Comparison of ENCODE assay signal across 8 mouse cellular contexts in genomic region chr5:24164789-24165445, GRCm38 (mm10). TPM values are rescaled to one million over a fixed set of nuclear protein-coding genes. Genes with fewer than 3 reads are reported as not detected.
A peak's percentile ranks its signal among the peaks of the same experiment; 100 is the strongest.
DNase-seq lines count a peak whose midpoint lies in the region; ATAC-seq and TF ChIP-seq lines count a peak whose summit lies in the region.

Gene Nupl2, plus strand, starts transcription at chr5:24164963.

- no peaks in the 10 kb centered on the region for H3K27me3 ChIP-seq in forebrain, embryonic 10.5 days (ENCODE audit: poor library complexity, severe bottlenecking)
- no peaks in the 10 kb centered on the region for H3K27me3 ChIP-seq in heart, embryonic 15.5 days
- no peaks in the 10 kb centered on the region for H3K27me3 ChIP-seq in liver, embryonic 14.5 days (ENCODE audit: control insufficient read depth, insufficient read depth, low read length)
- H3K27me3 ChIP-seq in neural tube, embryonic 11.5 days (ENCODE audit: control insufficient read depth, insufficient read depth, low read length) = no peaks in the 10 kb centered on the region
- no peaks in the 10 kb centered on the region for H3K27me3 ChIP-seq in stomach, postnatal 0 days (ENCODE audit: control insufficient read depth, insufficient read depth, low read length)

- peaks cover 18% of the 10 kb centered on the region for H3K4me1 ChIP-seq in forebrain, embryonic 10.5 days
- H3K4me1 ChIP-seq in heart, embryonic 15.5 days (replicated peaks) = peaks cover 9% of the 10 kb centered on the region
- peaks cover 0 to 3% of the 10 kb centered on the region in 2 experiments; a peak in 1 of 4 replicates for H3K4me1 ChIP-seq in liver, embryonic 14.5 days (replicated peaks; ENCODE audit: control insufficient read depth in 2 of 2, insufficient read depth in 2 of 2, low read length in 1 of 2)
- H3K4me1 ChIP-seq in neural tube, embryonic 11.5 days (ENCODE audit: control insufficient read depth, insufficient read depth, low read length) = no peaks in the 10 kb centered on the region
- no peaks in the 10 kb centered on the region for H3K4me1 ChIP-seq in stomach, postnatal 0 days (replicated peaks; ENCODE audit: control insufficient read depth, insufficient read depth)

- TF ChIP-seq CTCF in liver, embryonic 14.5 days (IDR thresholded peaks at IDR 0.05; ENCODE audit: low read depth) = no peak
- TF ChIP-seq CTCF in stomach, postnatal 0 days (IDR thresholded peaks at IDR 0.05; ENCODE audit: low read depth) = no peak

- H3K9ac ChIP-seq in heart, embryonic 15.5 days = peak within 1 kb of the TSS; percentile 86
- peak within 1 kb of the TSS; percentile 90 for H3K9ac ChIP-seq in liver, embryonic 14.5 days (replicated peaks)
- peak within 1 kb of the TSS; percentile 82 for H3K9ac ChIP-seq in neural tube, embryonic 11.5 days (ENCODE audit: low read length)
- peak within 1 kb of the TSS; percentile 94 for H3K9ac ChIP-seq in stomach, postnatal 0 days (ENCODE audit: low read length)

- ATAC-seq in heart, embryonic 15.5 days (replicated peaks; ENCODE audit: insufficient number of reproducible peaks, insufficient read depth, low FRiP score, low read depth) = peak; percentile 94
- peak; percentile 98 for ATAC-seq in liver, embryonic 14.5 days (ENCODE audit: insufficient read depth)
- peak; percentile 99 for ATAC-seq in neural tube, embryonic 11.5 days (ENCODE audit: insufficient read depth, low FRiP score, low TSS enrichment)
- peak; percentile 99 for ATAC-seq in stomach, postnatal 0 days (ENCODE audit: low FRiP score, low TSS enrichment)

- peak within 1 kb of the TSS; percentile 94 for H3K27ac ChIP-seq in forebrain, embryonic 10.5 days
- peak within 1 kb of the TSS; percentile 78 for H3K27ac ChIP-seq in heart, embryonic 15.5 days
- 0 out of 2 replicates have a peak within 1 kb of the TSS, but pooled peaks have one; percentile 0 for H3K27ac ChIP-seq in liver, embryonic 14.5 days
- H3K27ac ChIP-seq in neural tube, embryonic 11.5 days (ENCODE audit: low read depth, low read length) = peak within 1 kb of the TSS; percentile 50; the same call in 1 of the 2 replicates
- peak within 1 kb of the TSS; percentile 79 for H3K27ac ChIP-seq in stomach, postnatal 0 days (replicated peaks)

- H3K9me3 ChIP-seq in forebrain, embryonic 10.5 days = no peaks in the 10 kb centered on the region
- no peaks in the 10 kb centered on the region for H3K9me3 ChIP-seq in heart, embryonic 15.5 days (replicated peaks)
- H3K9me3 ChIP-seq in liver, embryonic 14.5 days (ENCODE audit: control insufficient read depth, low read length) = no peaks in the 10 kb centered on the region
- no peaks in the 10 kb centered on the region for H3K9me3 ChIP-seq in neural tube, embryonic 11.5 days (ENCODE audit: control insufficient read depth, low read length)
- no peaks in the 10 kb centered on the region for H3K9me3 ChIP-seq in stomach, postnatal 0 days (ENCODE audit: control insufficient read depth, low read length)

- no peak for TF ChIP-seq EP300 in liver, embryonic 14.5 days (IDR thresholded peaks at IDR 0.05; ENCODE audit: low read depth)
- TF ChIP-seq EP300 in stomach, postnatal 0 days (optimal IDR thresholded peaks at IDR 0.05) = no peak

- peaks cover 43% of the 10 kb centered on the region for H3K36me3 ChIP-seq in forebrain, embryonic 10.5 days (replicated peaks)
- peaks cover 9% of the 10 kb centered on the region; the same call in 1 of the 2 replicates for H3K36me3 ChIP-seq in heart, embryonic 15.5 days
- no peaks in the 10 kb centered on the region for H3K36me3 ChIP-seq in liver, embryonic 14.5 days (replicated peaks; ENCODE audit: control insufficient read depth, insufficient read depth, low read depth)
- H3K36me3 ChIP-seq in neural tube, embryonic 11.5 days (ENCODE audit: control insufficient read depth, insufficient read depth, low read length) = peaks cover 1% of the 10 kb centered on the region; the same call in 1 of the 2 replicates
- H3K36me3 ChIP-seq in stomach, postnatal 0 days (ENCODE audit: control insufficient read depth, insufficient read depth, low read length) = peaks cover 3% of the 10 kb centered on the region; the same call in 1 of the 2 replicates

- H3K4me3 ChIP-seq in forebrain, embryonic 10.5 days = peak within 1 kb of the TSS; percentile 91
- peak within 1 kb of the TSS; percentile 73 for H3K4me3 ChIP-seq in heart, embryonic 15.5 days
- peak within 1 kb of the TSS; percentile 64 to 72 for H3K4me3 ChIP-seq in liver, embryonic 14.5 days (ENCODE audit: insufficient read depth in 1 of 2, low read depth in 2 of 2, low read length in 2 of 2)
- peak within 1 kb of the TSS; percentile 84 for H3K4me3 ChIP-seq in neural tube, embryonic 11.5 days (ENCODE audit: low read depth, low read length)
- H3K4me3 ChIP-seq in stomach, postnatal 0 days (ENCODE audit: low read depth, low read length) = peak within 1 kb of the TSS; percentile 86

- DNase-seq in CD8-positive naive resting alpha-beta T cell, adult 2 months (ENCODE audit: low read depth in 2 of 2, low spot score in 2 of 2) = peak; percentile 73 to 81
- DNase-seq in c-Kit-positive CD71-negative TER-119-negative erythroid progenitor cells, embryonic 14.5 days (ENCODE audit: low read depth) = peak; percentile 91
- peak; percentile 97 for DNase-seq in forebrain, embryonic 10.5 days (ENCODE audit: extremely low spot score, low spot score)
- peak; percentile 97 to 98 for DNase-seq in kidney, postnatal 25 days
- DNase-seq in liver, embryonic 14.5 days (ENCODE audit: low read depth in 3 of 3, low spot score in 3 of 3) = peak; percentile 86 to 89 (median 89)
- peak; percentile 97 for DNase-seq in neural tube, embryonic 11.5 days (ENCODE audit: low spot score)
- DNase-seq in stomach, postnatal 0 days (ENCODE audit: low spot score) = peak; percentile 95

- H3K4me2 ChIP-seq in heart, embryonic 15.5 days = peak within 1 kb of the TSS; percentile 79
- peak within 1 kb of the TSS; percentile 68 for H3K4me2 ChIP-seq in liver, embryonic 14.5 days (ENCODE audit: low read depth)
- peak within 1 kb of the TSS; percentile 84 for H3K4me2 ChIP-seq in neural tube, embryonic 11.5 days (ENCODE audit: low read depth)
- H3K4me2 ChIP-seq in stomach, postnatal 0 days (replicated peaks; ENCODE audit: low read depth) = peak within 1 kb of the TSS; percentile 88

- under 1% methylated on average over 52 of the region's 52 CpGs for WGBS in forebrain, embryonic 10.5 days
- under 1% methylated on average over 52 of the region's 52 CpGs for WGBS in heart, embryonic 15.5 days
- under 1% methylated on average over 52 of the region's 52 CpGs for WGBS in liver, embryonic 14.5 days (ENCODE audit: insufficient replicate concordance)
- WGBS in neural tube, embryonic 11.5 days = under 1% methylated on average over 52 of the region's 52 CpGs
- under 1% methylated on average over 52 of the region's 52 CpGs for WGBS in stomach, postnatal 0 days

RNA-seq across cellular contexts. Expression of gene Nupl2, which starts in this region (rescaled TPM):
- 19.5 and 21.4 TPM in 2 replicates for polyA plus RNA-seq in forebrain, embryonic 10.5 days (2016; fragmentation: Nextera tagmentation; extraction: Ambion mirVana)
- 10.9 and 12.1 TPM in 2 replicates for polyA plus RNA-seq in heart, embryonic 15.5 days (2015; fragmentation: Nextera tagmentation; extraction: Ambion mirVana)
- 2.8 and 3.6 TPM in 2 replicates for polyA plus RNA-seq in liver, embryonic 14.5 days (2012; rRNA removed)
- polyA plus RNA-seq in liver, embryonic 14.5 days (2014; fragmentation: Nextera tagmentation; extraction: Ambion mirVana) = 6.5 TPM in 2 replicates
- polyA plus RNA-seq in neural tube, embryonic 11.5 days (2014; fragmentation: Nextera tagmentation; extraction: Ambion mirVana) = 19.4 and 20.3 TPM in 2 replicates
- polyA plus RNA-seq in stomach, postnatal 0 days (2015; fragmentation: Nextera tagmentation; extraction: Ambion mirVana) = 8.2 and 8.7 TPM in 2 replicates

Comparison
In these comparisons a context has a peak if more than half of its experiments do, and no peak if none do; other contexts are left out.
1. Peak in every context shown above with its lines: DNase-seq, ATAC-seq, H3K4me3 ChIP-seq and H3K27ac ChIP-seq.
2. H3K27ac ChIP-seq: peak in every context shown above with its lines; median percentile 94 in forebrain, embryonic 10.5 days; 79 in stomach, postnatal 0 days; 78 in heart, embryonic 15.5 days; 50 in neural tube, embryonic 11.5 days; 0 in liver, embryonic 14.5 days.